ENCODE assay signal across 9 mouse cellular contexts in genomic region chr9:47422151-47422599, GRCm38 (mm10).
DNase-seq lines count a peak whose midpoint lies in the region; ATAC-seq and TF ChIP-seq lines count a peak whose summit lies in the region.
"Had no signal": no experiment of that assay in that cellular context is flagged by ENCODE, and none has a peak within 500 bp of the region (broad histone marks: within the 10 kb centered on the region; RNA-seq: fewer than 3 reads in every experiment).

No protein-coding gene starts in this region.

- peak; percentile 65 for DNase-seq in Muller cell, postnatal 12 days (ENCODE audit: inconsistent ontology term)
- peak; percentile 66 for DNase-seq in adrenal gland, adult 2 months
- DNase-seq in gastrocnemius, adult 2 months = peak; percentile 63
- peak; percentile 68 for DNase-seq in left cerebral cortex, postnatal 4 days
- DNase-seq in retina, postnatal 7 days (ENCODE audit: low read depth, low spot score) = peak; percentile 30
- no peak for DNase-seq in urinary bladder, adult 18-20 months (ENCODE audit: low spot score in 2 of 2)
- DNase-seq in embryo, embryonic 10.5 days (ENCODE audit: low spot score) = no peak

- H3K27me3 ChIP-seq in hindbrain, embryonic 16.5 days (replicated peaks; ENCODE audit: control insufficient read depth, insufficient read depth, low read length) = no peaks in the 10 kb centered on the region

- peak overlapping the region; percentile 19; the same call in 1 of the 2 replicates for H3K4me3 ChIP-seq in gastrocnemius, adult 2 months
- H3K4me3 ChIP-seq in hindbrain, embryonic 16.5 days (ENCODE audit: low read length) = no peak overlapping the region

- peak overlapping the region; percentile 48; the same call in 1 of the 2 replicates for H3K27ac ChIP-seq in gastrocnemius, adult 2 months
- H3K27ac ChIP-seq in hindbrain, embryonic 16.5 days (ENCODE audit: low read depth, low read length) = no peak overlapping the region
- H3K27ac ChIP-seq: macrophage had no signal

- no peaks in the 10 kb centered on the region for H3K36me3 ChIP-seq in hindbrain, embryonic 16.5 days (ENCODE audit: control insufficient read depth, insufficient read depth, low read length)

- no peak for TF ChIP-seq CTCF in gastrocnemius, adult 2 months (IDR thresholded peaks at IDR 0.05)

- ATAC-seq in hindbrain, embryonic 16.5 days = peak; percentile 60

- 15% methylated on average over 9 of the region's 9 CpGs for WGBS in hindbrain, embryonic 16.5 days

- H3K9me3 ChIP-seq in hindbrain, embryonic 16.5 days (ENCODE audit: control insufficient read depth, low read length) = no peaks in the 10 kb centered on the region

- H3K9ac ChIP-seq in hindbrain, embryonic 16.5 days (ENCODE audit: low read depth, low read length) = no peak overlapping the region

- intact Hi-C loops in gastrocnemius, adult 2 months (cut with DNase I) = no loop called here
- intact Hi-C loops in left cerebral cortex, postnatal 4 days (cut with DNase I) = no loop called here

- peaks cover 12% of the 10 kb centered on the region for H3K4me1 ChIP-seq in hindbrain, embryonic 16.5 days (ENCODE audit: control insufficient read depth, insufficient read depth, low read depth, low read length)

- H3K4me2 ChIP-seq in hindbrain, embryonic 16.5 days (ENCODE audit: low read length) = no peak overlapping the region

Comparison
In these comparisons a context has a peak if more than half of its experiments do, and no peak if none do; other contexts are left out.
1. DNase-seq: peak in Muller cell, postnatal 12 days (single experiment), adrenal gland, adult 2 months (single experiment), gastrocnemius, adult 2 months (single experiment), left cerebral cortex, postnatal 4 days (single experiment) and retina, postnatal 7 days (single experiment); none in urinary bladder, adult 18-20 months (0 of 2) and embryo, embryonic 10.5 days (single experiment).